Mouse (Mus musculus) megakaryocyte-erythroid progenitor cell, adult 5 weeks (primary cell): ENCODE measurements around the gene Hat1. TPM values are rescaled to one million over a fixed set of nuclear protein-coding genes. Genes with fewer than 3 reads are reported as not detected.

ENCODE experiments used
- polyA plus RNA-seq: library from polyadenylated mRNA; stranded (reverse); fragments of >175 nt; gene quantifications from 2 replicates; pipeline ENCODE4 v1.2.3, GENCODE M21; 2012

Gene Hat1
- polyA plus RNA-seq: 3.2 and 3.8 TPM in 2 replicates

DNA sequence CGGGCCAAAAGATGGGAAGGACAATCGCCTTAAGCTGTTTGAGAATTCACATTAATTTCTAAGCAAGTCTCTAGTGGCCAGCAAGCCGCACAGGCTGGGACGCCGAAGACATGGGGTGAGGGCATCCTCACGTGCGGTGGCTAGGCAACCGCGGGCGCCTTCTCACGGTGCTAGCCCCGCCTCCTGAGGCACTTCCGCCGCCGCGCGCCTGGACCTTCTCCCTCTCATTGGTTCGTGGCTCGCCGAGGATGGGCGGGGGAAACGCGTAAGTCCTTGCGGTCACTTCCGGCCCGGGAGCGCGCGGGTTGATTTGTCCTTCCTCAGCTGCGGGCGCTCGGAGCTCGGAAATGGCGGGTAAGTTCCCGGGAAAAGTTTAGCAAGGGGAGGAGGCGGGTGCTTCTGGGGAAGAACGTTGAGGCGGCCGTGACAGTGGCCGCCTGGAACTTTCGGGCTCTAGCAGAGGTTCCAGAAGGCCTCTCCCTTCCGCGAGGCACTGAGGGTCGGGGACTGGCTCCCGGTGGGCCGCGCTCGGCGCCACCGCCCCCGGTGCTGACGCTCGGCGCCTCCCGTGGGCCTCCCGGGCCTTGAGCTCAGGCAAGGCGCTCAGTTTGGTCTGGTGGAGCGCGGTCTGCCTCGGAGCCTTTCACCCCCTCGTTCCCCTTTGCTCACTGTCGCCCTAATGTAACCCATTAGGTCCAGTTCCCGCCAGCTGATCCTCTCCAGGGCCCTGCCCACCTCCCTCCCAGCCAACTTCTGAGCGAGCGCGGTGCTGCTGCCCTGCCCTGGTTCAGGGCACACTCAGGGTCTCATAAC, at the start of gene Hat1:
TSS of gene Hat1 (plus strand) at position 8 of the 813 bp plus-strand sequence.

DNA sequence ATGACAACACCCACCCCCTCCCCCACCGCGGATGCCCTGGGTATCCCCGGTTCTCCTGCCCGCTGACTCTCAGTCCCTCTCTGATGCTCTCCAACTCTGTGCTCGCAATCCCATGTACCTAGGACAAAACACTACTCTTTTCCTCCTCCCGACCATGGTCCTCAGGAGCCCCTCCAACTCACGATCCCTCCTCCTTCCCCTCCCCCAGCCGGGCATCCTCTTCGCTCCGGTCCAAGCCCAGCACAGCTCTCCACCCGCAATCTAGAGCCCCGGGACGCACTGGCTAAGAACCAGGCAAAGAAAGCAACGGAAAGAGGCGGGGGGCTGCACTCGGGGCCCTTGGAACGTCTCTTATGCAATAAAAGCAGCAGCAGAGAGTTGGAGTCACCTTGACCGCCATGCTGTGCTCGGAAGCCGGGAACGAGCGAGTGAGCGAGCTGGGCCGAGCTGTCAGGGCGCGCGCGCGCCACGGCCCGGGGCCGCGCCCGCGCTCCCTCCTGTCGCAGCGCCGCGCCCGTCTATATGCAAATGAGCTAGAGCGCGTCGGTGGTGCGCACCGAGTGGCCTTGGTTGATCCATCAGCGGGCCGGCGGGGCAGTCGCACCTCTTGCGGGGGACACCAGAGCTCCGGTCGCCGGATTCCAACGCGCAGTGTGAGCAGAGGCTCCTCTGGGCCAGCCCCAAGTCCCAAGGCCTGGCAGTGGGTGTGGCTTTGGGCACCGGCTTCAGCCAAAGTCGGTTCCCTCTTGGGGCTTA, 21.5 kb upstream of the Hat1 start, which contains the start of gene Slc25a12:
TSS of gene Slc25a12 (minus strand) at position 625 of the 756 bp plus-strand sequence.

DNA sequence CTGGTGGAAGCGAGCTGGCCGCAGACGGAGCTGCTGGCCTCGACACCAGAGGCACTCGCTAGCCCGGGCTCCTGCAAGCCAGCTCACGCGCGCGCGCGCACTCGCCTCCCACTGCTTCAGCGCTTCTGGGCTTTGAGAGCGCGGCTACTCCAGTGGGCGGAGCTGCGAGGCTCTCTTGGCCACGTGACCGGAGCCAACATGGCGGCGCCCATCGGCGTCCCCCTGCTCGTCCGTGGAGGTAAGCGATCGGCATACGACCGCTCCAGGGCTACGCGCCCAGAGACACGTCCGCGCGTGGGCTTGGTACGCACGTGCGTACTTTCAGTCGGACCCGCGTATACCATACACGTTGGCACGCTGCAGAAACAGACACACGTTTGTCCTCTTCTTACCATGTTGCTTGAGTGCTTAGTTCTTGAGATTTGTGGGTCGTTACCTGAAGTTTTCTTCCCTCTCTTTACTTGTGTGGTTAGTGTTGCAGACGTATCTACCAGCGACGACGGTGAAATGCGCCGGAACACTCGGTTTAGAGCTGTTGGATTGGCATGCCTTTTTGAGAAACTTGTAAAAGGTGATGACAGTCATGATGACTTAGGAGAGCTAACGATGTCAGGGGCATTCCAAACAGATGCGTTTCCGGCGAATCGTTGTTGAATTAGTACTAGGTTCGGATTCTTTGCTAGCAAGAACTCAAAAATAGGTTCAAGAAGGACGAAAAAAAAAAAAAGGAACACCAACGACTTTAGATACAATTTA, 64.6 kb downstream of the Hat1 start, which contains the start of gene Metap1d:
TSS of gene Metap1d (plus strand) at position 116 of the 756 bp plus-strand sequence.

Other genes with a start within 250 kb of the Hat1 start
- gene Dync1i2, start 177.3 kb upstream of the Hat1 start, polyA plus RNA-seq: 8.7 and 10.6 TPM in 2 replicates
- 10.3 and 13.5 TPM in 2 replicates for gene Slc25a12, start 21.2 kb upstream of the Hat1 start, polyA plus RNA-seq
- 7.6 and 9.9 TPM in 2 replicates for gene Metap1d, start 64.3 kb downstream of the Hat1 start, polyA plus RNA-seq
- gene Dlx1, start 139.2 kb downstream of the Hat1 start, polyA plus RNA-seq: 0.25 TPM in 1 of 2 replicates, not detected in the other
- 0.19 and 0.29 TPM in 2 replicates for gene Dlx2, start 157.8 kb downstream of the Hat1 start, polyA plus RNA-seq